Mouse (Mus musculus) large intestine, adult 2 months (tissue): Measurements from ENCODE around the gene Lingo3. TPM values are rescaled to one million over a fixed set of nuclear protein-coding genes. Genes with fewer than 3 reads are reported as not detected.

Experiments
- DNase-seq: peaks from one replicate; pipeline ENCODE4 v3.0.0-alpha.2; 2012; ENCODE audit warnings: low read depth, low spot score
- WGBS: fragments of 180-500 bp; shearing (Covaris S2); methylation state at CpG from one replicate; pipeline ENCODE4 v1.1.7; 2018; 5-methylcytosine and 5-hydroxymethylcytosine counted together
- polyA plus RNA-seq: library from polyadenylated mRNA; depleted of rRNA; stranded (reverse); fragments of >200 nt; gene quantifications from 2 replicates; pipeline ENCODE4 v1.2.3, GENCODE M21; 2012; rRNA removed

The Lingo3 gene
- polyA plus RNA-seq, 1 experiment: 0.05 TPM

GRCm38 (mm10) chr10:80785963-80786362 is 57.9 kb downstream of the Lingo3 start:
- 89% methylated on average over 11 of the region's 11 CpGs for WGBS
- DNase-seq: no peak

GRCm38 (mm10) chr10:80784871-80785270 is 59.0 kb downstream of the Lingo3 start:
- DNase-seq: no peak
- 90% methylated on average over 12 of the region's 12 CpGs for WGBS

- 95% methylated on average over 2 of the region's 2 CpGs for WGBS
- DNase-seq: no peak
Observed at GRCm38 (mm10) chr10:80784302-80784701, 59.5 kb downstream of the Lingo3 start.

Other genes starting within 250 kb of the Lingo3 start
- 129 and 145 TPM in 2 replicates for gene Scamp4, start 241.2 kb downstream of the Lingo3 start, polyA plus RNA-seq
- 11.8 and 14.6 TPM in 2 replicates for gene Adat3, start 241.2 kb downstream of the Lingo3 start, polyA plus RNA-seq
- gene Gm49322, start 238.0 kb downstream of the Lingo3 start, polyA plus RNA-seq: 3.5 and 3.7 TPM in 2 replicates
- gene Csnk1g2, start 221.2 kb downstream of the Lingo3 start, polyA plus RNA-seq: 184 and 212 TPM in 2 replicates
- gene Btbd2, start 187.0 kb downstream of the Lingo3 start, polyA plus RNA-seq: 49.0 and 56.2 TPM in 2 replicates
- gene Mknk2, start 165.9 kb downstream of the Lingo3 start, polyA plus RNA-seq: 112 and 121 TPM in 2 replicates
- gene Mob3a, start 142.1 kb downstream of the Lingo3 start, polyA plus RNA-seq: 39.2 and 40.8 TPM in 2 replicates
- gene Izumo4, start 141.9 kb downstream of the Lingo3 start, polyA plus RNA-seq: 22.8 and 30.0 TPM in 2 replicates
- 75.1 and 109 TPM in 2 replicates for gene Ap3d1, start 101.8 kb downstream of the Lingo3 start, polyA plus RNA-seq
- gene Dot1l, start 88.8 kb downstream of the Lingo3 start, polyA plus RNA-seq: 20.0 and 29.6 TPM in 2 replicates
- gene Sf3a2, start 45.8 kb downstream of the Lingo3 start, polyA plus RNA-seq: 26.8 and 30.3 TPM in 2 replicates
- 50.7 and 54.0 TPM in 2 replicates for gene Plekhj1, start 45.4 kb downstream of the Lingo3 start, polyA plus RNA-seq
- 0.63 and 0.96 TPM in 2 replicates for gene Amh, start 38.8 kb downstream of the Lingo3 start, polyA plus RNA-seq
- not detected in 2 replicates for gene Jsrp1, start 30.5 kb downstream of the Lingo3 start, polyA plus RNA-seq
- 980 and 1,000 TPM in 2 replicates for gene Oaz1, start 17.4 kb downstream of the Lingo3 start, polyA plus RNA-seq
- gene Lsm7, start 11.2 kb upstream of the Lingo3 start, polyA plus RNA-seq: 114 and 134 TPM in 2 replicates
- gene Sppl2b, start 11.2 kb upstream of the Lingo3 start, polyA plus RNA-seq: 48.4 and 72.7 TPM in 2 replicates
- 0.21 and 0.32 TPM in 2 replicates for gene Tmprss9, start 27.8 kb upstream of the Lingo3 start, polyA plus RNA-seq
- 199 and 214 TPM in 2 replicates for gene Timm13, start 56.9 kb upstream of the Lingo3 start, polyA plus RNA-seq
- gene Lmnb2, start 74.2 kb upstream of the Lingo3 start, polyA plus RNA-seq: 26.1 and 34.1 TPM in 2 replicates
- gene Gadd45b, start 86.0 kb upstream of the Lingo3 start, polyA plus RNA-seq: 18.3 and 23.8 TPM in 2 replicates
- gene Gng7, start 170.9 kb upstream of the Lingo3 start, polyA plus RNA-seq: 0.83 and 1.1 TPM in 2 replicates
- gene Diras1, start 181.6 kb upstream of the Lingo3 start, polyA plus RNA-seq: 0.22 and 0.36 TPM in 2 replicates
- 26.3 and 26.5 TPM in 2 replicates for gene Slc39a3, start 193.4 kb upstream of the Lingo3 start, polyA plus RNA-seq
- gene Sgta, start 216.1 kb upstream of the Lingo3 start, polyA plus RNA-seq: 143 and 164 TPM in 2 replicates
- 31.5 and 36.1 TPM in 2 replicates for gene Thop1, start 226.0 kb upstream of the Lingo3 start, polyA plus RNA-seq